Mouse (Mus musculus) MEL (cell line): ENCODE results near the gene Amh. TPM values are rescaled to one million over a fixed set of nuclear protein-coding genes. Genes with fewer than 3 reads are reported as not detected.

Experiments used
- DNase-seq: peaks from one replicate; pipeline ENCODE4 v3.0.0; 2011; ENCODE audit warnings: low read depth, low spot score
- H3K27ac ChIP-seq: 2 replicates; pipeline ENCODE4 v1.5.1; 2012; ENCODE audit warnings: low read depth, mild to moderate bottlenecking, control low read depth, low read length, moderate library complexity; ENCODE audit not compliant: control insufficient read depth
- H3K27me3 ChIP-seq, 2 experiments: fragments of 150-350 bp in 1 of 2; sonication (generic) in 1 of 2; 2 replicates each; pipeline ENCODE4 v1.6.1; 2012; ENCODE audit warnings: low read length in 2 of 2, mild to moderate bottlenecking in 2 of 2, improper control_type of control experiment in 1 of 2, moderate library complexity in 1 of 2; ENCODE audit not compliant: insufficient read depth in 2 of 2, control insufficient read depth in 1 of 2
- H3K36me3 ChIP-seq, 2 experiments: 2 replicates each; pipeline ENCODE4 v1.6.1; 2012 to 2014; ENCODE audit warnings: low read length in 2 of 2, improper control_type of control experiment in 1 of 2, inconsistent platforms in 1 of 2, mild to moderate bottlenecking in 1 of 2; ENCODE audit not compliant: insufficient read depth in 2 of 2, control insufficient read depth in 1 of 2
- H3K4me1 ChIP-seq, 2 experiments: fragments of 150-350 bp in 1 of 2; sonication (generic) in 1 of 2; 2 replicates each; pipeline ENCODE4 v1.6.1; 2012; ENCODE audit warnings: low read length in 2 of 2, improper control_type of control experiment in 1 of 2, mild to moderate bottlenecking in 1 of 2; ENCODE audit not compliant: insufficient read depth in 2 of 2, control insufficient read depth in 1 of 2
- H3K4me3 ChIP-seq, 2 experiments: fragments of 150-350 bp in 1 of 2; sonication (generic) in 1 of 2; 2 replicates each; pipeline ENCODE4 v1.5.1; 2012; ENCODE audit warnings: low read depth in 2 of 2, low read length in 2 of 2, mild to moderate bottlenecking in 2 of 2, moderate library complexity in 2 of 2, control low read depth in 1 of 2, improper control_type of control experiment in 1 of 2; ENCODE audit not compliant: control insufficient read depth in 1 of 2, insufficient read depth in 1 of 2
- H3K79me2 ChIP-seq: 2 replicates; pipeline ENCODE4 v1.6.1; 2012; ENCODE audit warnings: mild to moderate bottlenecking, low read length, moderate library complexity; ENCODE audit not compliant: control insufficient read depth, poor library complexity, insufficient read depth
- H3K9ac ChIP-seq: 2 replicates; pipeline ENCODE4 v1.6.1; 2012; ENCODE audit warnings: low read depth, mild to moderate bottlenecking, control low read depth, low read length, moderate library complexity; ENCODE audit not compliant: control insufficient read depth, poor library complexity, severe bottlenecking
- H3K9me3 ChIP-seq: fragments of 150-350 bp; sonication (generic); replicated peaks from 2 replicates; pipeline ENCODE4 v1.6.1; 2012; ENCODE audit warnings: mild to moderate bottlenecking, low read length, improper control_type of control experiment, moderate library complexity; ENCODE audit not compliant: insufficient read depth
- ELF1 ChIP-seq: IDR thresholded peaks from 2 replicates; pipeline ENCODE4 v1.6.1; 2014; ENCODE audit warnings: low read depth, mild to moderate bottlenecking, inconsistent platforms, low read length, improper control_type of control experiment, moderate library complexity
- EP300 ChIP-seq, 2 experiments: IDR thresholded peaks; 2 replicates each; pipeline ENCODE4 v1.6.1; 2011; ENCODE audit warnings: improper control_type of control experiment in 2 of 2, low read length in 2 of 2, low read depth in 1 of 2, mild to moderate bottlenecking in 1 of 2
- GABPA ChIP-seq: IDR thresholded peaks from 2 replicates; pipeline ENCODE4 v1.6.1; 2012; ENCODE audit warnings: low read depth, mild to moderate bottlenecking, inconsistent platforms, low read length, improper control_type of control experiment, moderate library complexity
- MAZ ChIP-seq: IDR thresholded peaks from 2 replicates; pipeline ENCODE4 v1.6.1; 2012; ENCODE audit warnings: low read depth, mild to moderate bottlenecking, inconsistent platforms, low read length, improper control_type of control experiment
- MXI1 ChIP-seq: IDR thresholded peaks from 2 replicates; pipeline ENCODE4 v1.6.1; 2011; ENCODE audit warnings: mild to moderate bottlenecking, low read depth, low read length, improper control_type of control experiment
- NRF1 ChIP-seq: IDR thresholded peaks from 2 replicates; pipeline ENCODE4 v1.6.1; 2014; ENCODE audit warnings: low read depth, mild to moderate bottlenecking, inconsistent platforms, low read length, improper control_type of control experiment, moderate library complexity; ENCODE audit not compliant: poor library complexity, insufficient read depth, severe bottlenecking
- POLR2A ChIP-seq, 2 experiments: IDR thresholded peaks; 2 replicates each; pipeline ENCODE4 v1.6.1; 2011 to 2012; ENCODE audit warnings: low read length in 2 of 2, mild to moderate bottlenecking in 2 of 2, control low read depth in 1 of 2, improper control_type of control experiment in 1 of 2, low read depth in 1 of 2, moderate library complexity in 1 of 2; ENCODE audit not compliant: control insufficient read depth in 1 of 2, insufficient read depth in 1 of 2, poor library complexity in 1 of 2
- POLR2AphosphoS2 ChIP-seq: IDR thresholded peaks from 2 replicates; pipeline ENCODE4 v1.6.1; 2011; ENCODE audit warnings: low read length, improper control_type of control experiment
- RCOR1 ChIP-seq: IDR thresholded peaks from 2 replicates; pipeline ENCODE4 v1.6.1; 2012; ENCODE audit warnings: low read depth, mild to moderate bottlenecking, inconsistent platforms, low read length, improper control_type of control experiment
- SIN3A ChIP-seq: IDR thresholded peaks from 2 replicates; pipeline ENCODE4 v1.6.1; 2012; ENCODE audit warnings: low read length, improper control_type of control experiment, inconsistent platforms
- SMC3 ChIP-seq: IDR thresholded peaks from 2 replicates; pipeline ENCODE4 v1.6.1; 2011; ENCODE audit warnings: low read depth, low read length, improper control_type of control experiment
- TAL1 ChIP-seq: IDR thresholded peaks from 2 replicates; pipeline ENCODE4 v1.6.1; 2012; ENCODE audit warnings: mild to moderate bottlenecking, inconsistent platforms, low read length, moderate library complexity, mixed read lengths
- USF1 ChIP-seq: IDR thresholded peaks from 2 replicates; pipeline ENCODE4 v1.6.1; 2014; ENCODE audit warnings: low read depth, mild to moderate bottlenecking, inconsistent platforms, low read length, improper control_type of control experiment, moderate library complexity
- ZKSCAN1 ChIP-seq: IDR thresholded peaks from 2 replicates; pipeline ENCODE4 v1.6.1; 2012; ENCODE audit warnings: low read depth, mild to moderate bottlenecking, inconsistent platforms, low read length, improper control_type of control experiment, moderate library complexity
- ZMIZ1 ChIP-seq: IDR thresholded peaks from 2 replicates; pipeline ENCODE4 v1.6.1; 2012; ENCODE audit warnings: low read depth, mild to moderate bottlenecking, inconsistent platforms, low read length, improper control_type of control experiment, moderate library complexity
- ZNF384 ChIP-seq: IDR thresholded peaks from 2 replicates; pipeline ENCODE4 v1.6.1; 2012; ENCODE audit warnings: low read depth, mild to moderate bottlenecking, inconsistent platforms, low read length, improper control_type of control experiment
- polyA plus RNA-seq, 2 experiments: library from polyadenylated mRNA; stranded (reverse) in 1 of 2; unstranded in 1 of 2; fragments of >175 nt in 1 of 2; fragments of >200 nt in 1 of 2; gene quantifications; 2 replicates each; pipeline versions ENCODE4 v1.2.1 to v1.2.4; 2012; ENCODE audit warnings: low replicate concordance in 2 of 2, low read depth in 1 of 2; ENCODE audit not compliant: insufficient read length in 2 of 2, insufficient read depth in 1 of 2, missing spikeins in 1 of 2
- total RNA-seq: library from RNA; depleted of rRNA; stranded (reverse); fragments of 300-350 nt; gene quantifications from 2 replicates; pipeline ENCODE4 v1.2.3, GENCODE M21; 2012

The Amh gene
- total and polyA plus RNA-seq, 3 experiments = 0.42 to 1.1 TPM; not detected in 1

DNA sequence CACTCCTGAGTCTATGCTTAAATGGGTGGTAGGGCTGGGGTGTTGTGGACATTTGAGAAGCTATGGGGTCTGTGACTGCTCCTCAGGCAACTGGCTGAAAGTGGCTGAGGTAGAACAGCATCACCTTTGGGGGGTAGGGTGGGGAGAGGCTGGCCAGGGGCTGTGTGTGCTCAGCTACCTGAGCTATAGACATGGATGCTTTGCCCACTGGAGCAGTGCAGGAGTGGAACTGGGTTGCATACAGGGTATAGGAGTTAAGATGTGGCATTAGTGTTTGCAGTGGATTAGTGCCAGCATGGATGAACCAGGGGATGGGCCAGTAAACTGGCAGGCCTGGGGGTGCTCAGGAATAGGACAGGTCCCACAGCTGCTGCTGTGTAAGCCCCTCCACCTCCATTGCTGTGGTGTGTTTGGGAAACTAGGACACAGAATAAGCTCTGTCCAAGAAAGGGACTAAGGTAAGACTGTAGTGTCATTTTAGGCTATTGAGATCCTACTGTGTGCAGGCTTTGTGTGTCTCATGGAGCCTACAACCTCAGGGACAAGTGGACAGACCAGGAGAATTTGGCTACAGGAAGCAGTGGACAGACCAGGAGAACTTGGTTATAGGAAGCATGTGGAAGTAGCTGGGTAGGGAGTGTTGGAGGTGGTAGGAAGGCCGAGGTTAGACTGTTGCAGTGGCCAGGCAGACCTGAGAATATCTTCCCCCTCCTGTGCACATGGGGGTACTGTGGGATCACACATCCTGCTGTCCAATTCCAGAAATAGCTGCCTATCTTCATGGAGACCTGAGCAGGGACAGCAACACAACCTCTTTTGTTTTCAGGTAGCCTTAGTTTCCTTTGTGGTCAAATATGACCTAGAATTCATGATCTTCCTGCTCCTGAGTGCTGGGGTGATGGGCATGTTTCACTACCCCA is 24.6 kb downstream of the Amh start:
- H3K4me3 ChIP-seq = no peak overlapping the region
- H3K4me1 ChIP-seq = peaks cover 4 to 21% of the 10 kb centered on the region in 2 experiments
- no peak overlapping the region for H3K9ac ChIP-seq
- H3K27ac ChIP-seq = no peak overlapping the region
- H3K9me3 ChIP-seq = no peaks in the 10 kb centered on the region
- H3K36me3 ChIP-seq = peaks cover 0 to 14% of the 10 kb centered on the region in 2 experiments; a peak in 2 of 4 replicates
- H3K27me3 ChIP-seq = no peaks in the 10 kb centered on the region
- peak; percentile 86 for TF ChIP-seq ZKSCAN1
- TF ChIP-seq GABPA = no peak
- TF ChIP-seq RCOR1 = no peak
- TF ChIP-seq EP300 (IDR thresholded peaks at IDR 0.05; ENCODE audit: low read depth in 1 of 2, low read length in 2 of 2) = no peak
- TF ChIP-seq POLR2AphosphoS2 = peak; percentile 89
- peak in 1 of 2 experiments; percentile 46; a peak in 1 of 4 replicates for TF ChIP-seq POLR2A (IDR thresholded peaks at IDR 0.05; ENCODE audit: control insufficient read depth in 1 of 2, insufficient read depth in 1 of 2, low read depth in 1 of 2, low read length in 2 of 2, poor library complexity in 1 of 2)
- TF ChIP-seq ZMIZ1 = peak; percentile 63
- TF ChIP-seq SIN3A = no peak; the same call in 1 of the 2 replicates
- peak; percentile 23 for DNase-seq
- peaks cover 23% of the 10 kb centered on the region for H3K79me2 ChIP-seq

DNA sequence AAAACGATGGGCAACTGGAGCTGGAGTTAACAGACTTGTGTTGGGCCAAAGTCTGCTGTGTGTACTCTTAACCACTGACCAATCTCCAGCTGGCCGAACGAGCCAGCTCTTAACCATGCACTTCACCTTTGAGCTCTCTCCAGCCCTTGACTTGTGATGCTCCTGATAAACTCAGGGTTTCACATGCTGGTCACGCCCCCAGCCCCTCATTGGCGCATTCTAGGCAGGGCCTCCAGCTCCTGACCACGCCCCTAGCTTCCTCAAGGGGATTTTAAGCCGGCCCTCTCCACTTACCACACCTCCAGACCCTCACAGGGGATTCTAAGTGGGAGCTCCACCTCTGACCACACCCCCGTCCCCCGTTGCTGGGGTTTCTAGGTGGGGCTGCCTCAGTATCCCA is 26.1 kb downstream of the Amh start:
- no peak overlapping the region for H3K4me3 ChIP-seq
- peaks cover 0 to 6% of the 10 kb centered on the region in 2 experiments; a peak in 2 of 4 replicates for H3K36me3 ChIP-seq
- H3K27me3 ChIP-seq = no peaks in the 10 kb centered on the region
- peak; percentile 87 for DNase-seq
- H3K79me2 ChIP-seq = peaks cover 23% of the 10 kb centered on the region
- peaks cover 2 to 13% of the 10 kb centered on the region in 2 experiments; a peak in 3 of 4 replicates for H3K4me1 ChIP-seq
- H3K27ac ChIP-seq = no peak overlapping the region
- TF ChIP-seq MXI1 (0 out of 2 replicates have a peak, but pooled peaks have one; percentile 56), ELF1 (no peak), USF1 (peak; percentile 18; the same call in 1 of the 2 replicates), NRF1 (no peak), ZNF384 (no peak), SMC3 (no peak), TAL1 (no peak), MAZ (no peak)
- H3K9me3 ChIP-seq = no peaks in the 10 kb centered on the region
- H3K9ac ChIP-seq = no peak overlapping the region
